Mouse (Mus musculus) lung, postnatal 14 days (tissue): ENCODE results near the gene Fntb.

ENCODE experiments used
- DNase-seq: peaks from one replicate; pipeline ENCODE4 v3.0.0; 2021

The Fntb gene

GRCm38 (mm10) chr12:76796938-76797539 lies 31.6 kb downstream of the Fntb start:
- no peak for DNase-seq

GRCm38 (mm10) chr12:76798008-76798720 lies 32.8 kb downstream of the Fntb start:
- no peak for DNase-seq

- DNase-seq = no peak
Measured at GRCm38 (mm10) chr12:76803028-76803427, 37.6 kb downstream of the Fntb start.

- peak; percentile 57 for DNase-seq
Measured at GRCm38 (mm10) chr12:76803700-76804252, 38.4 kb downstream of the Fntb start.

GRCm38 (mm10) chr12:76805056-76805811 lies 39.8 kb downstream of the Fntb start:
- no peak for DNase-seq

GRCm38 (mm10) chr12:76807796-76808195 lies 42.4 kb downstream of the Fntb start:
- DNase-seq = no peak

GRCm38 (mm10) chr12:76810491-76810890 lies 45.1 kb downstream of the Fntb start:
- DNase-seq = no peak

GRCm38 (mm10) chr12:76811006-76811405 lies 45.6 kb downstream of the Fntb start:
- no peak for DNase-seq

GRCm38 (mm10) chr12:76813543-76813942 lies 48.2 kb downstream of the Fntb start:
- DNase-seq = no peak

- DNase-seq = no peak
Measured at GRCm38 (mm10) chr12:76814120-76814519, 48.7 kb downstream of the Fntb start.

- no peak for DNase-seq
Measured at GRCm38 (mm10) chr12:76816720-76817119, 51.3 kb downstream of the Fntb start.

GRCm38 (mm10) chr12:76817176-76817575 lies 51.8 kb downstream of the Fntb start:
- DNase-seq = no peak

GRCm38 (mm10) chr12:76818120-76818519 lies 52.7 kb downstream of the Fntb start:
- peak; percentile 30 for DNase-seq

GRCm38 (mm10) chr12:76818908-76819307 lies 53.5 kb downstream of the Fntb start:
- no peak for DNase-seq

- DNase-seq = no peak
Measured at GRCm38 (mm10) chr12:76819816-76820215, 54.4 kb downstream of the Fntb start.

- no peak for DNase-seq
Measured at GRCm38 (mm10) chr12:76820615-76821014, 55.2 kb downstream of the Fntb start.

GRCm38 (mm10) chr12:76822002-76822650 lies 56.7 kb downstream of the Fntb start:
- peak; percentile 14 for DNase-seq

- DNase-seq = no peak
Measured at GRCm38 (mm10) chr12:76822651-76823041, 57.3 kb downstream of the Fntb start, which contains the start of gene Rab15. Gene Rab15 (minus strand): TSS chr12:76822908.

GRCm38 (mm10) chr12:76825283-76825682 lies 59.9 kb downstream of the Fntb start:
- DNase-seq = no peak

- DNase-seq = peak; percentile 30
Measured at GRCm38 (mm10) chr12:76832704-76833103, 67.3 kb downstream of the Fntb start.

- peak; percentile 97 for DNase-seq
Measured at GRCm38 (mm10) chr12:76837101-76837843, 71.9 kb downstream of the Fntb start.
